Mouse (Mus musculus) CD4-positive helper T cell, adult 2 months (primary cell): ENCODE data around the gene Zfp110.
"Not testable (repeated sequence)": the region's sequence is repeated elsewhere in the genome, so short reads cannot be mapped to it uniquely, and the experiment has no call there.

Experiments
- DNase-seq: peaks from one replicate; pipeline ENCODE4 v3.0.0-alpha.2; 2012; ENCODE audit warnings: low read depth, missing footprints, low spot score

Zfp110 gene

GRCm38 (mm10) chr7:12834162-12835120 lies at the start of gene Zfp110:
TSS of gene Zfp110 (plus strand) at chr7:12834761.
- DNase-seq: peak; percentile 94

- DNase-seq: no peak
Measured at GRCm38 (mm10) chr7:12787333-12787732, 47.2 kb upstream of the Zfp110 start.

GRCm38 (mm10) chr7:12788025-12788424 lies 46.5 kb upstream of the Zfp110 start:
- DNase-seq: no peak

- not testable (repeated sequence) for DNase-seq
Measured at GRCm38 (mm10) chr7:12792624-12793023, 41.9 kb upstream of the Zfp110 start.

- DNase-seq: no peak
Measured at GRCm38 (mm10) chr7:12797971-12798370, 36.6 kb upstream of the Zfp110 start.

GRCm38 (mm10) chr7:12799554-12799953 lies 35.0 kb upstream of the Zfp110 start:
- no peak for DNase-seq

GRCm38 (mm10) chr7:12802866-12803726 lies 31.5 kb upstream of the Zfp110 start, which contains the start of gene Zscan18:
TSS of gene Zscan18 (minus strand) at chr7:12803635.
- DNase-seq: peak; percentile 78

GRCm38 (mm10) chr7:12803727-12804071 lies 30.9 kb upstream of the Zfp110 start:
- DNase-seq: no peak

- no peak for DNase-seq
Measured at GRCm38 (mm10) chr7:12815566-12815965, 19.0 kb upstream of the Zfp110 start.

GRCm38 (mm10) chr7:12818521-12819295 lies 15.9 kb upstream of the Zfp110 start, which contains the start of gene Zfp329:
TSS of gene Zfp329 (minus strand) at chr7:12818858.
- DNase-seq: peak; percentile 96

- no peak for DNase-seq
Measured at GRCm38 (mm10) chr7:12835193-12835671, 671 bp downstream of the Zfp110 start.

- DNase-seq: no peak
Measured at GRCm38 (mm10) chr7:12835779-12836178, 1.2 kb downstream of the Zfp110 start.

- DNase-seq: peak; percentile 48
Measured at GRCm38 (mm10) chr7:12874301-12874700, 39.7 kb downstream of the Zfp110 start.

GRCm38 (mm10) chr7:12880036-12880435 lies 45.5 kb downstream of the Zfp110 start:
- DNase-seq: no peak

- DNase-seq: not testable (repeated sequence)
Measured at GRCm38 (mm10) chr7:12880497-12880896, 45.9 kb downstream of the Zfp110 start.

- DNase-seq: peak; percentile 88
Measured at GRCm38 (mm10) chr7:12880911-12881660, 46.5 kb downstream of the Zfp110 start, which contains the start of gene Zfp128. TSS of gene Zfp128 (plus strand) at chr7:12881177.

- no peak for DNase-seq
Measured at GRCm38 (mm10) chr7:12886563-12887266, 52.2 kb downstream of the Zfp110 start.

- DNase-seq: no peak
Measured at GRCm38 (mm10) chr7:12887585-12887984, 53.0 kb downstream of the Zfp110 start.

GRCm38 (mm10) chr7:12890928-12891327 lies 56.4 kb downstream of the Zfp110 start:
- peak; percentile 33 for DNase-seq

- DNase-seq: peak; percentile 29
Measured at GRCm38 (mm10) chr7:12891334-12891733, 56.8 kb downstream of the Zfp110 start.
